Mouse (Mus musculus): Measurements from ENCODE around the gene Syt7.

DNA sequence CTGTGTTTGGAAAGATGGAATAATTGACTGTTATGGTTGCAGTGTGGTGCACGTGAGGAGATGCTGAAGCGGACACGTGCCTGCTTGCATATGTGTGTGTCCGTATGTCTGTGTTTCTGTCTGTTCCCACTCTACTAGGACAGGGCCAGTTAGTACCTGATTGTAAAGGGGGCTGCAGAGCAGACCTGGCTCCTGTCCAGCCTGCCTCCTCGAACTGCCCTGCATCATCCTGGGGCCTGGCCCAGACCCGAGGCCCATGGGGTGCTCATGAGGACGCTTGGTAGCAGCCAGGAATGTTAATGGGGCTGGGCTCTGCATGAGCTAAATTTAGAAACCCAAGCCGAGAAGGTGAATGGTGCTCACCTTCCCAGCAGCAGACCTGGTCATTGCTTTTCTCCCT is 28.0 kb downstream of the Syt7 start:
- TF ChIP-seq POLR2A (IDR thresholded peaks at IDR 0.05; ENCODE audit: borderline replicate concordance, control insufficient read depth, low read depth, low read length) (no peak), CTCF (IDR thresholded peaks at IDR 0.05; ENCODE audit: control insufficient read depth, insufficient read depth, low read length) (no peak)

Data from bone marrow, adult 2 months (tissue).